Mouse (Mus musculus): ENCODE results near the gene Dagla.

The Dagla gene

GRCm38 (mm10) chr19:10280771-10281540 lies 23.7 kb downstream of the Dagla start:
- no peak for DNase-seq (ENCODE audit: low read depth, low spot score)

GRCm38 (mm10) chr19:10279668-10280067 lies 25.0 kb downstream of the Dagla start:
- no peak for DNase-seq (ENCODE audit: low read depth, low spot score)

DNA sequence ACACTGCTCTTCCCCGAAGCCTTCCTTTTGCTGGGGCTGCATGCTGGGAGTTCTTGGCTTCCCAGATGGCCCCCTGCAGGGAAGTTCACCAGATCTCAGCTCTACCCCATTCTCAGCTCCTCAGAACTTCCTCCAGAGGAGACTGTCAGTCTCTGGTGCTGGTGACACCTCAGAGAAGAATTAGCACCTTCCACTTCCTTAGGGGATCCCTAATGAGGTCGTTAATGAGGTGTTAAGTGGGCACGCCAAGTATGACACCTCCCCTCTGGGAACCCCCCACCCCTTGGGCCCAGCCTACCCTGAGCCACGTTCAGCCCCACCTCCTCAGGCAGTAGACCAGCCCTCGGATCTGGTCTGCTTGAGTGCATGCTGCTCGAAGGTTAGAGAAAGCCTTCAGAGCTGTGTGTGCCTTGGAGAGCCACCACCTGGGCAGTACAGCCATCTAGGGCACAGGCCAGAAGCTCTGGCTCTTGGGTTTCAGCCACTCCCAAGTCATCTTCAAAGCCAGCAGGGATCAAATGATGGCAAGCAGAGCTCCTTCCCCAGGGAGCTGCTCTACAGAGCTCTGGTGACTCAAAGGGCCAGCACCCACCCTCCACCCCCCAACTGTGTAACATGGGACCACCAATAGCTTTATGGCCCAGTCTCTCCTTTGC lies 25.9 kb downstream of the Dagla start:
- DNase-seq (ENCODE audit: low read depth, low spot score), result no peak

- no peak for DNase-seq (ENCODE audit: low read depth, low spot score)
Measured at GRCm38 (mm10) chr19:10277759-10278158, 26.9 kb downstream of the Dagla start.

GRCm38 (mm10) chr19:10277331-10277730 lies 27.3 kb downstream of the Dagla start:
- no peak for DNase-seq (ENCODE audit: low read depth, low spot score)

DNA sequence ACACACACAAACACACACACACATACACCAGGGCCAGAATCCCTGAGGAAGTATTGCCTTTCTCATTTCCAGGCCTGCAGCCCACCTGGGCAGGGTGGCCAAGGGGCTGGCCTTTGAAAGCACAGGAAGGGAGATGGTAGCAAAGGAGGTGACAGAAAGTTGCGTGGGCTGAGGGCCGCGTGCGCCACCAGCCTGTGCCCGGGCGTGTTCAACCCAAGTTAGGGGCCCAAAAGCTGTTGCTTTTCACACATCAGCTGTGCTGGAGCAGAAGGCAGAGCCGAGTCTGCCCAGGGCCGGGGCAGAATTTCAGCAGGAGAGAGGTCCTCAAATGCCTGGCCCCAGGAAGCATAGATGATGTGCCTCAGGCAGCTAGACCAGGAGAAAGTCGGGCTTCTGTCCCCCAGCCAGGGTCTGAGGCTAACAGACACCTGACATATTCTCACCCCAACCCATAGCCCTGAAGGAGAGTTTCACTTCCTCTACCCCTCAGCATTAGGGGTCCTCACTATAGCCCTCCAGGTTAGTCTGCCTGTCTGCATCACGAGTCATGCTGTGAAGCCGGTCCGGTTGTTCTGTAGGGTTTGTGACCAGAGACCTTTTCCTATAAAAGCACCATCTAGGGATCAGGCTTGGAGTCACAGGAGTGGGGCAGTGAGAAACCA lies 28.1 kb downstream of the Dagla start:
- DNase-seq (ENCODE audit: low read depth, low spot score), result no peak

- no peak for DNase-seq (ENCODE audit: low read depth, low spot score)
Measured at GRCm38 (mm10) chr19:10274056-10274455, 30.6 kb downstream of the Dagla start.

- no peak for DNase-seq (ENCODE audit: low read depth, low spot score)
Measured at GRCm38 (mm10) chr19:10272746-10273145, 31.9 kb downstream of the Dagla start.

- DNase-seq (ENCODE audit: low read depth, low spot score), result no peak
Measured at GRCm38 (mm10) chr19:10271592-10271991, 33.1 kb downstream of the Dagla start.

- no peak for DNase-seq (ENCODE audit: low read depth, low spot score)
Measured at GRCm38 (mm10) chr19:10270356-10270755, 34.3 kb downstream of the Dagla start.

GRCm38 (mm10) chr19:10268851-10269250 lies 35.8 kb downstream of the Dagla start:
- no peak for DNase-seq (ENCODE audit: low read depth, low spot score)

DNA sequence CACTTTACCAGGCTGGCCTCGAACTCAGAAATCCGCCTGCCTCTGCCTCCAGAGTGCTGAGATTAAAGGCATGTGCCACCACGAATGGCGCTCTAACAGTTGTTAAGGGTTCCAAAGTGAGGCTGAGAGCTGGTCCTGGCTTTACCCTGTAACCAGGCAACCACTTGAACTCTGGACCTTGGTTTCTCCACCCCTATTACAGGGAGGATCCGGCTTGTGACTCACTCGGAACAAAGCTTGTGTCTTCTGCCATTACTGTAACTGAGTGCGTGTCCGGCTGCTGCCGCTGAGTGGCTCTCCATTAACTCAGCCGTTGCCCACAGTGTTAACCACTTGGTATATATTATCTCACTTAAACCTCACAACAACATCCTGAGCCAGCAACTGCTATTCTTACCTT lies 36.7 kb downstream of the Dagla start:
- DNase-seq (ENCODE audit: low read depth, low spot score), result no peak

DNA sequence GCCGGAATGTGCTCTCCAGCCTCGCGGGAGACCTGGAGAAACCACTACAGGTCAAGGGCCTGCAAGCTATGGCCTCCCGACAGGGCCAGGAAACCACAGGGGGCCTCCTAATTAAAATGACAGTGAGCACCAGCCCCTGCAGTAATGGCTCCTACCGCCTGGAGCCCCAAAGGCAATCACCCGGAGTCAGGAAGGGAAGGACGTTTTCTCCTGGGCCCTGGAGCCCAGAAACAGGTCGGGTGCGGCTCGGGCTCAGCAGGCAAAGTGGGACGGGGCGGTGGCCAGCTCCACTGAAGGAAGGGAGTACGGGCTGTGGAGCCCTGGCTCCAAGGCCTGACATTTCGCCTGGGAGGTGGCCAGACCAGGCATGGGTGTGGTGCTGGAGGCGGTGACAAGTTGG lies 37.6 kb downstream of the Dagla start:
- no peak for DNase-seq (ENCODE audit: low read depth, low spot score)

GRCm38 (mm10) chr19:10266196-10266850 lies 38.4 kb downstream of the Dagla start:
- peak; percentile 64 for DNase-seq (ENCODE audit: low read depth, low spot score)

DNA sequence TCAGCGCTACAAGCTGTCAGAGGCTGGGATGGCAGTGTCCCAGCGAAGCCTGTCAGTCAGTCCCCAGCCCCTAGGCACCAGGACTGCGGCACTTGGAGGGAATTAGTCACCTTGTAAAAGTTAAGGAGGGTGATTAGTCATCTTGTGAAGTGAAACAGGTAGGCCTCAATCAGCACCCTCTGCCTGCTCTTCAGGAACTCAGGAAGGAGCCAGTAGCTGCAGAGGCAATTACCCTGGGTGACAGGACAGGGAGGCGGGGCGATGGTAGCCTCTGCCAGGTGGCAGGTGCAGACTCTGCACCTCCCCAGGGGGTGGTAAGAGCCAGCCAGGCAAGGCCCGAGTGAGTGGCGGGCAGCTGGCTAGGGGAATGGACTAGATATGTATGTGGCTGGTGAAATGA lies 43.3 kb downstream of the Dagla start:
- DNase-seq (ENCODE audit: low read depth, low spot score), result no peak

- peak; percentile 75 for DNase-seq (ENCODE audit: low read depth, low spot score)
Measured at GRCm38 (mm10) chr19:10258279-10259011, 46.2 kb downstream of the Dagla start.

- no peak for DNase-seq (ENCODE audit: low read depth, low spot score)
Measured at GRCm38 (mm10) chr19:10248128-10248527, 56.5 kb downstream of the Dagla start.

GRCm38 (mm10) chr19:10247165-10247564 lies 57.5 kb downstream of the Dagla start:
- no peak for DNase-seq (ENCODE audit: low read depth, low spot score)

GRCm38 (mm10) chr19:10244183-10244582 lies 60.5 kb downstream of the Dagla start:
- DNase-seq (ENCODE audit: low read depth, low spot score), result peak; percentile 27

DNA sequence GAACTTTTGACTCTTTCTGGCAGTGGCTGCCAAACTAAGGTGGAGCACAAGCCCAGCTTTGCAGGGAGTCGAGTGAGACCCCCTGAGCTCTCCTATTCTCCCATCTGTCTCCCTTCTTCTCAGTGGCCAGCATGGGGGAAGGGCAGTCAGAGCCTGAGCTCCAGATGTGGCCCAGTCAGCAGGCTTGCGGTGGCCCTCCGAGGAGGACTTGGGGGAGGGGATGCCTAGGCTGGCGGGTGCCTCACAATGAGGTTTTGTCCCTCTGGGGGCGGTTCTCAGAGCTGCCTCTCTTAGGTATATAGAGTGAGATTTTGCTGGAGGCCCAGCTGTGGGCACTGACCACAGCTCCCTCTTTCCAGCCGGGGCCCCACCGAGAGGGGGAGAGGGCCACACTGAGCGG lies 61.8 kb downstream of the Dagla start:
- no peak for DNase-seq (ENCODE audit: low read depth, low spot score)

- peak; percentile 73 for DNase-seq (ENCODE audit: low read depth, low spot score)
Measured at GRCm38 (mm10) chr19:10240654-10241305, 63.9 kb downstream of the Dagla start, which contains the start of gene Myrf. Myrf (minus strand) TSS chr19:10240748.
